Mouse (Mus musculus): ENCODE results near the gene Irx4.

The Irx4 gene

DNA sequence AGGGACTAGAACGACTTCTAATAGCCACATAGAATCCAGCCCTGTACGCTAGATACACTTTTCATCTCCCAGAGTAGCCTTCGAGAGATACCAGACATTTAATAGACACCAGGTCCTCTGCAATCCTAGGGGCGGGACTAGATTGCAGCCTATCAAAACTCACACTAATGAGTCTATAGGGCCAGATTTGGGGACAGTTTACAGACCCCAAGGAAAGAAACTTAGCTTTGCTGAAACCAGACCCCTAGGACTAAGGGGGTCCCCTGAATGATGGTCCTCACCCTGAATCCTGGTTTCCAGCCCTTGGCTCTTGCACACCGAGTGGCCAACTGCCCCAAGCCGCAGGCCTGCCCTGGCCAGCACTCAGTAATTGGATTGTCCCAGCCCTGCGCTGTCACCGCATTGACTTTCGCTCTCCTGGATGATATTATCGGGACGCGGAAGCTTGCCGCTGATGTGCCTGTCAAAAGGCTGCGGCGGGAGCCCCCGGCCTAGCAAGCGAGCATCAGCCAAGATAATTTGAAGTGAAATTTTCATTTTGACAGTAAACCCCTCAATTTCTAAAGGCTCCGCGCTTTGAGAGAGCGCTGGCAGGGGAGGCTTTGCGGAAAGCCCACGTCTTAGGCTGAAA, 10.3 kb downstream of the Irx4 start:
- no peak for DNase-seq

GRCm38 (mm10) chr13:73271336-73272242, 11.3 kb downstream of the Irx4 start:
- no peak for DNase-seq

GRCm38 (mm10) chr13:73272794-73273282, 12.6 kb downstream of the Irx4 start:
- DNase-seq = no peak

DNA sequence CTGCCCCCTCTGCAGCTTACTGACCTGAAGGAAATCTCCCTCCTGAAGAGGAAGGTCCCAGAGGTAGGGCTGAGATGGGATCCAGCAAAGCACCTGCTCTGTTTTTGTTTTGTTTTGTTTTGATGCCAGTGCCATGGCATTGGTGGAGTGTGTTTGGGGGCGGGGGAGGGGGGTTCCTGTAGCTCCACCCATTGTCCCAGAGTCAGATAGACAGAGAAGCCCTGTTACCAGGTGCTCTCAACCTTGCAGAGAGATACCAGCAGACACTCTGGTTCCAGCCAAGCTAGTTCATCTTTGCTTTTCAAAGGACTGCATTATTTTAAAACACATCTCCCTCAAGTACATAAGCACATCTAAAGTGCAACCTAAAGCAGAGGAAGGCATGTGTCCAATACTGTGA, 13.3 kb downstream of the Irx4 start:
- no peak for DNase-seq

GRCm38 (mm10) chr13:73277361-73277760, 17.1 kb downstream of the Irx4 start:
- DNase-seq = no peak

GRCm38 (mm10) chr13:73277797-73278196, 17.5 kb downstream of the Irx4 start:
- DNase-seq = no peak

GRCm38 (mm10) chr13:73279196-73279595, 18.9 kb downstream of the Irx4 start:
- no peak for DNase-seq

DNA sequence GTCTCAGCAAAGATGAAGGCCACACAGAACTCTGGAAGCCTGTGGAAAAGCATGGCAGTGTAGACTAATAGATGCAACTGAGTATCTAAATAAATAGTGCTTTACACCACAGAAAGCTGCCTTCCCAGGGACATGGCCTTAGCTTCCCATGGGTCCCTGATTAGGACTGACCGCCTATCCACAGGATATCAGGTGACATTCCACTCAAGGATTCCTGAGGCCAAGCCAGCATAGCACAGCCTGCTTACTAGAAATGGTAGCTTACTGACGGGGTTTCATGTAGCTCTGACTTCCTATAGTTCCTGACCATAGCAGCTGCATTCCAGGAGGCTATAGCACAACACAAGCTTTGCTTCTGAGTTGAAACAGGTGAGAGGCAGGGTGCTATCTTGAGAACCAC, 22.1 kb downstream of the Irx4 start:
- no peak for DNase-seq

GRCm38 (mm10) chr13:73283534-73283933, 23.3 kb downstream of the Irx4 start:
- no peak for DNase-seq

- no peak for DNase-seq
Measured at GRCm38 (mm10) chr13:73290206-73290605, 29.9 kb downstream of the Irx4 start.

DNA sequence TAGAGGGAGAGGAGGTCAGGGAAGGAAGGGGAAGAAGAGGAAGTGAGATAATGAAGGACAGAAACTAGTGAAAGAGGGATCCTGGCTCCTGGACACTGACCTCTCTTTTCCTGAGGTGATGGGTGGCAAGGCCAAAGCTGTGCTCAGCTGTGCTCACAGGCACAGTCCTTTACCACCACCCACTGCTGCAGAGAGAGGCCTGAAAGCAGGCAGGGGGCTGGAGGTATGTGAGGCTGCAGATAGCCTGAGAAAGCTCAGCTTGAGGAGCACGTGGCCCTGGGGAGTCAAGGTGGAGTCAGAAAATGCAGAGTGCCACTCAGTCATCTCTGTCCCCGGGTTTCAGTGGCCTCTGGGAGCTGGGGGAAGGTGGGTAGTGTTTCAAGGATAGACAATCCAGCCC, 30.8 kb downstream of the Irx4 start:
- DNase-seq = no peak

- DNase-seq = no peak
Measured at GRCm38 (mm10) chr13:73298717-73299116, 38.4 kb downstream of the Irx4 start.

GRCm38 (mm10) chr13:73299322-73299721, 39.0 kb downstream of the Irx4 start:
- no peak for DNase-seq

DNA sequence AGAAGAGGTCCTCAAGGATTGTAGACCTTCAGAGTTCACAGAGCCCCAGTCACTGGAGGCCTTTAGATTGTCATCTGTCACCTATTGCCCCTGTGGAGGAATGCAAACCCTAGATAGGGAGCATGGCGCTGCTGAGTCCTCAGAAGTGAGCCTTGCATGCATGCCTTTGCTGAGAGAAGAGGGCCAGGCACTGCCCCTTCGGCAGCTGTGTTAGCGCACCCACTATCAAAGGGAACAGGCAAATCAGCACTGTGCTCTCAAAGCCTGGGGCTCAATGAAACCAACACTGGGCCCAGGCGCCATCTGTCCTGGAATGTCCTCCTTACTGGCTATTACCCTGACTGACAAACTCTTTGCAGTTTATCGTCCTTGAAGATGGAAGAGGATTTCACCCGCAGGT, 44.5 kb downstream of the Irx4 start:
- no peak for DNase-seq

DNA sequence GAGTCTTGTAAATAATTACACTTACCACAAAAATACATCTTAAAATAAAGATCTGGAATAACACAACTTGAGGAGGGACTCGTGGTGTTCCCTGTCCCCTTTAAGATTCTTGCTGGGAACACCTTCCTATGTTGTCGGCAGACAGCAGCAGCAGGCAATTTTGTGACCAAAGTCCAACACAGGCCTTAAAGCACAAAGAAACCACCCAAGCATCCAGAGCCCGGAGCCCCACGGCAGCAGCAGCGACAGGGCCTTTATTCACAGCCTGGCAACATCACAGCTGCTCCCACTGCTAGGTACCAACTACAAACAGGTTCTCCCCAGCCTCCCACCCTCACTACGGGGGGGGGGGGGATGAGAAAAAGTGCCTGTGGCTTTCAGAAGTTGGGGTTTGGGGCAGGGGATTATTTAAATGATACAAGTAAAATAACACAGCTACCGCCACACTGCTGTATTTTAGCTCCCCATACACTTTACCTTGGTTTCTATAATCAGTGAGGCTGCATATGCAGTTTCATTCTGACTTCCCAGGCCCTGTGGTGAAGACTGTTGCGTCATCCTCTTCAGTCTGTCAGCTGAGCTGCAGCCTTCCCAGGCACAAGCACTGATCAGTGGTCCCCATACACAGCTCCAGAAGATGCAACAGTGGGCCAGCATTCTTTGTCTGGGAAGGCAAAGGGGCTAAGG, 45.3 kb downstream of the Irx4 start:
- DNase-seq = no peak

- no peak for DNase-seq
Measured at GRCm38 (mm10) chr13:73306085-73306410, 45.8 kb downstream of the Irx4 start.

GRCm38 (mm10) chr13:73306430-73306829, 46.2 kb downstream of the Irx4 start:
- no peak for DNase-seq

- peak; percentile 44 to 51 for DNase-seq
Measured at GRCm38 (mm10) chr13:73310183-73310929, 50.1 kb downstream of the Irx4 start.

Measured in thymus, postnatal 36 days (tissue).